Mouse (Mus musculus) neural tube, embryonic 15.5 days (tissue): Measurements from ENCODE around the gene Lingo1. TPM values are rescaled to one million over a fixed set of nuclear protein-coding genes. Genes with fewer than 3 reads are reported as not detected.
A peak's percentile ranks its signal among the peaks of the same experiment; 100 is the strongest.

Experiments used
- ATAC-seq: fragments of 200-750 bp; cut with Nextera tagmentation; 2 replicates; pipeline ENCODE4 v1.8.0; 2017; ENCODE audit warnings: mild to moderate bottlenecking, moderate TSS enrichment, moderate library complexity; ENCODE audit not compliant: low FRiP score
- H3K27ac ChIP-seq: fragments of 300-500 bp; sonication (generic); replicated peaks from 2 replicates; pipeline ENCODE4 v1.5.1; 2015; ENCODE audit warnings: mild to moderate bottlenecking, inconsistent platforms
- H3K27me3 ChIP-seq: fragments of 300-500 bp; sonication (generic); replicated peaks from 2 replicates; pipeline ENCODE4 v1.6.1; 2015; ENCODE audit warnings: inconsistent platforms
- H3K36me3 ChIP-seq: fragments of 300-500 bp; sonication (generic); 2 replicates; pipeline ENCODE4 v1.6.1; 2015; ENCODE audit warnings: inconsistent platforms
- H3K4me1 ChIP-seq: fragments of 300-500 bp; sonication (generic); 2 replicates; pipeline ENCODE4 v1.6.1; 2015; ENCODE audit warnings: inconsistent platforms
- H3K4me2 ChIP-seq: fragments of 300-500 bp; sonication (generic); 2 replicates; pipeline ENCODE4 v1.6.1; 2015; ENCODE audit warnings: inconsistent platforms, mild to moderate bottlenecking, moderate library complexity
- H3K4me3 ChIP-seq: fragments of 300-500 bp; sonication (generic); replicated peaks from 2 replicates; pipeline ENCODE4 v1.5.1; 2015; ENCODE audit warnings: mild to moderate bottlenecking, inconsistent platforms
- H3K9ac ChIP-seq: fragments of 300-500 bp; sonication (generic); replicated peaks from 2 replicates; pipeline ENCODE4 v1.6.1; 2015; ENCODE audit warnings: mild to moderate bottlenecking, inconsistent platforms
- H3K9me3 ChIP-seq: fragments of 300-500 bp; sonication (generic); replicated peaks from 2 replicates; pipeline ENCODE4 v1.6.1; 2016; ENCODE audit warnings: inconsistent platforms
- WGBS: fragments of 180-500 bp; shearing (Covaris S2); methylation state at CpG from one replicate; pipeline ENCODE4 v1.1.7; 2015; ENCODE audit warnings: mixed read lengths; 5-methylcytosine and 5-hydroxymethylcytosine counted together
- polyA plus RNA-seq: library from polyadenylated mRNA; unstranded; fragments of >200 nt; fragmentation: Nextera tagmentation; extraction: Ambion mirVana; gene quantifications from 2 replicates; pipeline ENCODE4 v1.2.1, GENCODE M21; 2015

Gene Lingo1
- polyA plus RNA-seq, 1 experiment from 2014 or later: 72.2 TPM

- H3K4me2 ChIP-seq: no peak overlapping the region
These were observed 186.8 kb downstream of the Lingo1 start for GRCm38 (mm10) chr9:56609486-56609885.

GRCm38 (mm10) chr9:56608691-56609351 lies 187.4 kb downstream of the Lingo1 start:
- no peak overlapping the region for H3K27ac ChIP-seq
- ATAC-seq: no peak
- H3K4me3 ChIP-seq: no peak overlapping the region
- WGBS: 27% methylated on average over 11 of the region's 11 CpGs
- no peak overlapping the region for H3K9ac ChIP-seq
- no peaks in the 10 kb centered on the region for H3K27me3 ChIP-seq
- H3K4me1 ChIP-seq: peaks cover 72% of the 10 kb centered on the region
- H3K9me3 ChIP-seq: no peaks in the 10 kb centered on the region
- no peak overlapping the region for H3K4me2 ChIP-seq
- H3K36me3 ChIP-seq: no peaks in the 10 kb centered on the region

More at GRCm38 (mm10) chr9:56609486-56609885, 186.8 kb downstream of the Lingo1 start:
- Histone ChIP-seq H3K27me3 (no peaks in the 10 kb centered on the region), H3K4me1 (peaks cover 70% of the 10 kb centered on the region), H3K9me3 (no peaks in the 10 kb centered on the region), H3K36me3 (no peaks in the 10 kb centered on the region), H3K9ac (no peak overlapping the region), H3K27ac (no peak overlapping the region), H3K4me3 (no peak overlapping the region)
- 13% methylated on average over 5 of the region's 5 CpGs for WGBS
- no peak for ATAC-seq

DNA sequence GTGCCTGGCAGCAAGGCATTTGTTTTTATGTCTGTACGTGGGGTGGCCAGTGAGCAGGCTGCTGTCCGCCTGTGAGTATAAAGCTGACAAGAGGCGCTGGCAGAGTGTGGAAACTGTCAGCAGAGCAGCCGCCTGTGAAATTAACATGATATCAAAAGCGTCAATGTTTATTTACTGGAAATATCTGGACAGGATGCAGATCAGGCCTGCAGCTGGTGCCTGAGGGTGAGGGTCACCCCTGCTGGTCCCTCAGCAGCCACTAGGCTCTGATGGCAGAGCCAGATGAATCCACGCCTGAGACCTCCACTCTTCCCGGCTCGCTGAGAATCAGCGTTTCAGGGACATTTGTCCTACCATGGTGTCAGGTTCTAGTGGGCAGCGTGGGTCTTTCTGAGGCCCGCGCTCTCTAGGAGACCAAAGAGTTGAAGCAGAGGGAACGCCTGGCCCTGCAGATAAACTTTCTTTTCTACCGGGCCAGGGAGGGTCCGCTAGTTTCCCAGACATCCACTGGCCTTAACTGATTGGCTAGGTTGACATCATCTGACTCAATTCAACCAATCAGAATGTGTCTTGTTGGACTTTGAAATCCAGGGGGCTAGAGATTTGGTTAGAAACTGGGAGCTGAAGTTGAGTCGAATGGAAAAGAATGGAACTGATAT lies 190.1 kb downstream of the Lingo1 start:
- peak overlapping the region; percentile 29 for H3K27ac ChIP-seq

GRCm38 (mm10) chr9:56605443-56605806 lies 190.8 kb downstream of the Lingo1 start:
- Histone ChIP-seq H3K27me3 (no peaks in the 10 kb centered on the region), H3K4me2 (no peak overlapping the region), H3K9me3 (no peaks in the 10 kb centered on the region), H3K27ac (peak overlapping the region; percentile 48; the same call in 1 of the 2 replicates), H3K4me3 (no peak overlapping the region), H3K9ac (no peak overlapping the region), H3K36me3 (no peaks in the 10 kb centered on the region), H3K4me1 (peaks cover 46% of the 10 kb centered on the region)
- ATAC-seq: peak; percentile 51; the same call in 1 of the 2 replicates

More for the DNA sequence above, 190.1 kb downstream of the Lingo1 start:
- Histone ChIP-seq H3K4me2 (peak overlapping the region; percentile 31), H3K9ac (no peak overlapping the region), H3K9me3 (no peaks in the 10 kb centered on the region), H3K4me1 (peaks cover 48% of the 10 kb centered on the region), H3K27me3 (no peaks in the 10 kb centered on the region), H3K36me3 (no peaks in the 10 kb centered on the region), H3K4me3 (no peak overlapping the region)
- no peak for ATAC-seq
- WGBS: 62% methylated on average over 16 of the region's 16 CpGs

DNA sequence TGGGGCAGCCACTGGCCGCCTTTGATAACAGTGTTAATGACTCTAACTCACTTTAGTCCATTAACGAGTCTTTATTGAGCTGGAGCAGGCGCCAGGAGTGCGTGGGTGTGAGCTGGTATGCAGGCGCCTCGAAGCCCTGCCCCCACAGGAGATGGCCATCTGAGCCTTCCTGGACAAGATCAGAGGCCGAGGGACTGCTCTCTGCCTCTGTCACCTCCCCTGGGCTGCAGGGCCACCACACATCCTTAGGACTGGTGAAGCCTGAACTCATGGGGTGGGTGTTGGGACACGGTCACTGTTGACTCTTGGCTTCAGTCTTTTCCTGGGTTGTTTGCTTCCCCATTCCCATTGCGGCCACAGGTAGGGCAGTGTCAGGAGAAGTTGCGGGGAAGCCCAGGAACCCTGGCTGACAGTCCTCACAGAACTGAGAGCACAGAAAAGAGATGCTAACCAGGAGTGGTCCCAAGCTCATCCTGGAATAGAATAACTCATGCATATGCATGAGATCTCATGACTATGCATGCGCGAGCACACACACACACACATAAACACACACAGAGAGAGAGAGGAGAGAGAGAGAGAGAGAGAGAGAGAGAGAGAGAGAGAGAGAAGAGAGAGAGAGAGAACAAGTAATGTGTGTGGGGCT lies 191.3 kb downstream of the Lingo1 start:
- no peaks in the 10 kb centered on the region for H3K9me3 ChIP-seq
- no peaks in the 10 kb centered on the region for H3K27me3 ChIP-seq
- H3K9ac ChIP-seq: no peak overlapping the region
- peaks cover 43% of the 10 kb centered on the region for H3K4me1 ChIP-seq
- peak overlapping the region; percentile 48; the same call in 1 of the 2 replicates for H3K27ac ChIP-seq
- 16% methylated on average over 12 of the region's 12 CpGs for WGBS
- peak; percentile 61; the same call in 1 of the 2 replicates for ATAC-seq
- no peak overlapping the region for H3K4me3 ChIP-seq
- H3K36me3 ChIP-seq: no peaks in the 10 kb centered on the region
- no peak overlapping the region for H3K4me2 ChIP-seq

- Histone ChIP-seq H3K4me1 (peaks cover 20% of the 10 kb centered on the region), H3K9me3 (no peaks in the 10 kb centered on the region), H3K9ac (no peak overlapping the region), H3K27me3 (no peaks in the 10 kb centered on the region), H3K27ac (peak overlapping the region; percentile 25; the same call in 1 of the 2 replicates), H3K36me3 (no peaks in the 10 kb centered on the region), H3K4me3 (no peak overlapping the region), H3K4me2 (no peak overlapping the region)
- no peak for ATAC-seq
- 24% methylated on average over 11 of the region's 11 CpGs for WGBS
These were observed 195.6 kb downstream of the Lingo1 start for GRCm38 (mm10) chr9:56600655-56601054.

GRCm38 (mm10) chr9:56592639-56593038 lies 203.6 kb downstream of the Lingo1 start:
- Histone ChIP-seq H3K4me3 (no peak overlapping the region), H3K27ac (no peak overlapping the region), H3K27me3 (no peaks in the 10 kb centered on the region), H3K9me3 (no peaks in the 10 kb centered on the region), H3K9ac (no peak overlapping the region), H3K4me2 (no peak overlapping the region), H3K4me1 (peaks cover 20% of the 10 kb centered on the region; the same call in 1 of the 2 replicates), H3K36me3 (no peaks in the 10 kb centered on the region)
- WGBS: 84% methylated on average over 7 of the region's 7 CpGs
- ATAC-seq: no peak

DNA sequence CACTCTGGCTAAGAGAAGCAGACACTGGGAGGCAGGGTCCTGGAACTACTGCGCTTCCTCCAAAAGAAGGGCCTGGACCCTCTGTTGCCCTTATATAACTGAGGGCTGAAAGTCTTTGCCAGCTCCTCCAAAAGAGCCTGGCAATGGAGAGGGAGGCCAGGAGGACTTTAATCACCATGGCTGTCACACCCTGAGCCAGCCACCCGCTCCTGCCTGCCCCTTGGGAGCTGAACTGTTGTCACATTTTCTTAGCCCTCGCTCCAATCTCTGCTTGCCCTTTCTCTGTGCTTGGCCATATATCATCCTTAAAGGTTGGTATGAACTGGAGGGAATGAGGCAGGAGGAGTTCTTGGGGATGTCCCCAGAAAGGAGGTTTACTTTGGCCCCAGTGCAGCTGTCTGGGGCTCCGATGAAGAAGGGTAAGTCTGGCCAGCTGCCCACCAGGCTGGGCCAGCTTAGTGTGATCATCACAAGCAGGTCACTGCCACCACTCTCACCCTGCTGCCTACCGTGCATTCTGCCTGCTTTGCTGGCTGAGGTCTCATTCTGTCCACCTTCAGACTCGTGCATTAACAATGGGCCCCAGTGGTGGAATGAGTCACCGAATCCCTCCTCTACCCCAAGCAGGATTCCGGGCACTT lies 204.9 kb downstream of the Lingo1 start:
- 63% methylated on average over 8 of the region's 8 CpGs for WGBS
- H3K9me3 ChIP-seq: no peaks in the 10 kb centered on the region
- H3K4me2 ChIP-seq: no peak overlapping the region
- H3K4me3 ChIP-seq: no peak overlapping the region
- no peak overlapping the region for H3K9ac ChIP-seq
- no peaks in the 10 kb centered on the region for H3K27me3 ChIP-seq
- peaks cover 20% of the 10 kb centered on the region; the same call in 1 of the 2 replicates for H3K4me1 ChIP-seq
- no peak overlapping the region for H3K27ac ChIP-seq
- no peaks in the 10 kb centered on the region for H3K36me3 ChIP-seq
- 0 out of 2 replicates have a peak, but pooled peaks have one; percentile 16 for ATAC-seq

- Histone ChIP-seq H3K9me3 (no peaks in the 10 kb centered on the region), H3K27me3 (no peaks in the 10 kb centered on the region), H3K4me3 (no peak overlapping the region), H3K4me2 (no peak overlapping the region), H3K27ac (no peak overlapping the region), H3K9ac (no peak overlapping the region), H3K36me3 (no peaks in the 10 kb centered on the region), H3K4me1 (peaks cover 20% of the 10 kb centered on the region; the same call in 1 of the 2 replicates)
- peak; percentile 34; the same call in 1 of the 2 replicates for ATAC-seq
- 25% methylated on average over 5 of the region's 5 CpGs for WGBS
These were observed 206.5 kb downstream of the Lingo1 start for GRCm38 (mm10) chr9:56589762-56590161.

- 53% methylated on average over 7 of the region's 7 CpGs for WGBS
- Histone ChIP-seq H3K9ac (no peak overlapping the region), H3K4me1 (peaks cover 31% of the 10 kb centered on the region), H3K36me3 (no peaks in the 10 kb centered on the region), H3K27ac (0 out of 2 replicates have a peak overlapping the region, but pooled peaks have one; percentile 28), H3K27me3 (no peaks in the 10 kb centered on the region), H3K4me3 (no peak overlapping the region), H3K4me2 (no peak overlapping the region), H3K9me3 (no peaks in the 10 kb centered on the region)
- no peak for ATAC-seq
These were observed 212.2 kb downstream of the Lingo1 start for GRCm38 (mm10) chr9:56584043-56584424.
